Mouse (Mus musculus) layer of hippocampus, adult 18-20 months (tissue): Measurements from ENCODE around the gene Rubcn. TPM values are rescaled to one million over a fixed set of nuclear protein-coding genes. Genes with fewer than 3 reads are reported as not detected.
"Not testable (repeated sequence)": the region's sequence is repeated elsewhere in the genome, so short reads cannot be mapped to it uniquely, and the experiment has no call there.

ENCODE experiments used
- DNase-seq, 2 experiments: peaks; one replicate each; pipeline ENCODE4 v3.0.0; 2022; ENCODE audit warnings: low spot score in 2 of 2
- long read RNA-seq: library from polyadenylated mRNA; stranded (forward); transcript quantifications from one replicate; pipeline ENCODE4 v2.0.0, GENCODE M21; 2021
- total RNA-seq, 2 experiments: library from RNA; stranded (reverse); gene quantifications; 2 replicates each; pipeline ENCODE4 v1.2.3; 2021

The Rubcn gene
- 10 to 100 TPM; 56.7 to 57.1 TPM for total RNA-seq
- long read RNA-seq, full-length matches to known transcripts, result 41 of 70 reads
- long read RNA-seq, partial matches to known transcripts, result 4 of 70 reads
- long read RNA-seq, other reads (novel, unspliced or antisense), result 25 of 70 reads

- peak; percentile 95 to 97 for DNase-seq
These were observed at the start of gene Rubcn, which contains the start of gene Fyttd1 for GRCm38 (mm10) chr16:32877343-32878156. Gene Rubcn, minus strand, starts transcription at chr16:32877766. Gene Fyttd1, plus strand, starts transcription at chr16:32877500.

- no peak for DNase-seq
These were observed 49.5 kb upstream of the Rubcn start for GRCm38 (mm10) chr16:32927044-32927443.

- peak in 1 of 2 experiments; percentile 50 for DNase-seq
These were observed 49.1 kb upstream of the Rubcn start for GRCm38 (mm10) chr16:32926629-32927028.

GRCm38 (mm10) chr16:32915292-32916068 is 37.9 kb upstream of the Rubcn start:
- no peak for DNase-seq

GRCm38 (mm10) chr16:32913937-32914881 is 36.6 kb upstream of the Rubcn start, which contains the start of gene Lrch3:
Gene Lrch3, plus strand, starts transcription at chr16:32914100.
- DNase-seq, result peak; percentile 91 to 93

- DNase-seq, result no peak
These were observed 35.6 kb upstream of the Rubcn start for GRCm38 (mm10) chr16:32913212-32913611.

- no peak for DNase-seq
These were observed 29.2 kb upstream of the Rubcn start for GRCm38 (mm10) chr16:32906727-32907126.

GRCm38 (mm10) chr16:32906186-32906585 is 28.6 kb upstream of the Rubcn start:
- DNase-seq, result peak in 1 of 2 experiments; percentile 25

- DNase-seq, result no peak
These were observed 24.5 kb upstream of the Rubcn start for GRCm38 (mm10) chr16:32902051-32902428.

GRCm38 (mm10) chr16:32901360-32902050 is 23.9 kb upstream of the Rubcn start:
- DNase-seq, result no peak

GRCm38 (mm10) chr16:32896126-32896525 is 18.6 kb upstream of the Rubcn start:
- DNase-seq, result no peak

GRCm38 (mm10) chr16:32889881-32890280 is 12.3 kb upstream of the Rubcn start:
- DNase-seq, result no peak

- no peak for DNase-seq
These were observed 10.4 kb upstream of the Rubcn start for GRCm38 (mm10) chr16:32887996-32888395.

GRCm38 (mm10) chr16:32881538-32881937 is 4.0 kb upstream of the Rubcn start:
- DNase-seq, result no peak

GRCm38 (mm10) chr16:32878972-32879926 is 1.7 kb upstream of the Rubcn start:
- DNase-seq, result no peak

GRCm38 (mm10) chr16:32878157-32878598 is 612 bp upstream of the Rubcn start:
- peak in 1 of 2 experiments; percentile 14 for DNase-seq

- no peak for DNase-seq
These were observed 735 bp downstream of the Rubcn start for GRCm38 (mm10) chr16:32876831-32877230.

- DNase-seq, result no peak
These were observed 1.7 kb downstream of the Rubcn start for GRCm38 (mm10) chr16:32875847-32876246.

- DNase-seq, result not testable (repeated sequence)
These were observed 2.3 kb downstream of the Rubcn start for GRCm38 (mm10) chr16:32875281-32875680.
